Mouse (Mus musculus) hematopoietic stem cell, adult 5-6 weeks (primary cell): ENCODE measurements around the gene Arl5c. TPM values are rescaled to one million over a fixed set of nuclear protein-coding genes. Genes with fewer than 3 reads are reported as not detected.

Experiments used
- ATAC-seq, 2 experiments: fragments of 125-278 bp in 1 of 2; replicated peaks in 1 of 2; 2 replicates each; pipeline ENCODE4 v1.8.0; 2016 to 2017; ENCODE audit warnings: inconsistent platforms in 2 of 2, mild to moderate bottlenecking in 2 of 2, moderate number of reproducible peaks in 2 of 2, low read depth in 1 of 2, moderate TSS enrichment in 1 of 2; ENCODE audit not compliant: low FRiP score in 2 of 2, poor library complexity in 2 of 2, severe bottlenecking in 2 of 2, insufficient read depth in 1 of 2, low TSS enrichment in 1 of 2
- total RNA-seq: library from RNA; stranded (forward); fragments of 172-1452, 232-1000 nt; gene quantifications from 2 replicates; pipeline ENCODE4 v1.2.3, GENCODE M21; 2017

The Arl5c gene
- total RNA-seq = 1.3 and 3.2 TPM in 2 replicates

DNA sequence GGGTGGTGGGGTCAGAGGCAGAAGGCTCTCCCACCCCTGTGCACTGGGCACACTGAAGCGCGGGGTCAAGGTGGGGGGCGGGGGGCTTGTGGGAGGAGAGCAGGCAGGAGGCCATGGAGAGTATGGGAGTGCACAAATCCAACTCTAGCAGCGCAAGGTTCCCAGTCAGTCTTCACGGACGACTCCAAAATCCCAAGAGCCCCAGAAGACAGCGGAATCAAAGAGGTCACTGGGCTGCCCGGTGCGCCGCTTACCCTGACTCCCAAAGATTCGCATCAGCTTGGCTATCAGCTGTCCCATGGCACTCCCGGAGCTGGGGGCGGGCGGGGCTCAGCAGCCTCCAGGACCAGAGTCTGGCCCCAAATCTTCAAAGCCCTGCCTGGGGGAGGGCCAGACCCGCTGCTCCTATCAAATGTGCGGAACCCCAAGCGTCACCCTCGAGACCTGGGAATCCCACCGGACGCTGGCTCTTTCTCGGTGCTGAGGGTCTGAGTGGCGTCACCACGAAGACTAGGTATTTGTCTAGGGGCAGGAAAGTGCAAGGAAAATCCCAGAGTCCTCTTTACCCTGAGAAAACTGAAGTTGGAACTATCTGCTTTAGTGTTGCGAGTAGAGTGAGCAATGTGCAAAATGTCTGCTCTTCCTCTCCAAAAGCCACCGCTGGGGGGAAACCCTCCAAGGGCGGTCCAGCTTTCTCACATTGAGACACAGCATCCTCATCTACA, at the start of gene Arl5c:
Arl5c (minus strand) TSS at position 618 of the 725 bp plus-strand sequence.
- peak; percentile 34 to 51; a peak in 3 of 4 replicates for ATAC-seq

DNA sequence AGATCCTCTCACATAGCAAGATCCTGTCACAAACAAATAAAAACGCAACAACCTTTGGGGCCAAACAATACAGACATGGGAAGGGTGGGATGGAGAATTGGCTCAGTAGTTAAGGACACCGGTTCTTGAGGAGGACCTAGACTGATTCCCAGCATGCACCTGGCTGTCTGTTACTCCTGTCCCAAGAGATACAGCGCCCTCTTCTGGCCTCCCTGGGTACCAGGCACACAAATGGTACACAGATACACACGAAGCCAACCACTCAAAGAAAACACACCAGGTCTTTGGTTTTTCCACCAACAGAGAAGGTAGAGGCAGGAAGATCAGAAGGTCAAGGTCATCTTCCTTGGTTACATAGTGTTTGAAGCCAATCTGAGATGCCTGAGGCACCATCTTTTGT, 49.6 kb upstream of the Arl5c start:
- ATAC-seq = no peak

DNA sequence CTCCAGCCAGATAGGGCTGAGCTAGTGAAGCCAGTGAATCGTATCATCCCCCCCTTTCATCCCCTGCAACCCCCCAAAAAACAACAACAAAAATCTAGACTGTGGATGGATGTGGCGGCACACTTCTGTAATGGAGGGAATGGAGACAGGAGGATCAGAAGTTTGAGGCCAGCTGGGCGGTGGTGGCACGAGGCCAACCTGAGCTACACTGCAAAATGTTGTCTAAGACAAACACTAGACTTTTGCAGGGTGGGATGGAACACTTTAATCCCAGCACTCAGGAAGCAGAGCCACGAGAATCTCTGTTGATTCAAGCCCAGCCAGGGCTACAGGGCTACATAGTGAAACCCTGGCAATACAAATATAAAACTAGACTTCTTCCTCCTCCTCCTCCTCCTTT, 48.1 kb upstream of the Arl5c start:
- no peak for ATAC-seq

DNA sequence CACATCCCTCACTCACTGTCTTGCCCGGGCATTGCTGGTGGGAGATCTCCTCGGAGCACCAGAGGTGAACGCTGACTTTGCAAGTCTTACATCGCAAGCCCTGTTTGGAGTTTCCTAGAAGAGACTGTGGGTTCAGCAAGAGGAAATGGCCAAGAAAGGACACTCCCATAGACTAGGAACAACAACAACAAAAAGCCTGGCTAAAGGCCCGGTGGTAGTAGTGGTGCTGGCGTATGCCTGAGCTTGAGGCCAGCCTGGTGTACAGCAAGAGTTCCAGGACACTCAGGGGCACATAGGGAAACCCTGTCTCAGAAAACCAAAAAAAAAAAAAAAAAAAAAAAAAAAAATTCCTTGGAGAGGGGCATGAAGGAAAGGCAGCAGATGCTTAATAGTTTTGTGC, 46.8 kb upstream of the Arl5c start:
- ATAC-seq = no peak

DNA sequence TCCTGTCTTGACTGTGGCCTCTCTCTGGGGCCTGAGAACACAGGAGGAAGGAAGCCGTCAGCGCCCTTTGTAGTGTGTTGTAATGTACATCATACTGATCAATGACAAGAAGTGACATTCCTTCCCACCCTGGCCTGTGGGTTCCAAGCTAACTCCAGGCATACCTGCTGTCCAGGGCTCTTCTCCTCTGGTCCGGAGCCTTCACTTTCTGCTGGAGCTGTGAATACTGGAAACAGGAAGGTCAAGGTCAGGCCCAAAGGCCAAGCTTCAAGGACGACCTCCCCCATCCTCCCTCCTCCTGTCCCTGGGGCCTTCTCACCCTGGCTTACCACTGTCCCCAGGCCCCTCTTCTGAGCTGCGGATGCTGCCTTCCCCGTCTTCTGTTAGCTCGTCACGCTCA, 45.0 kb upstream of the Arl5c start:
- no peak for ATAC-seq

DNA sequence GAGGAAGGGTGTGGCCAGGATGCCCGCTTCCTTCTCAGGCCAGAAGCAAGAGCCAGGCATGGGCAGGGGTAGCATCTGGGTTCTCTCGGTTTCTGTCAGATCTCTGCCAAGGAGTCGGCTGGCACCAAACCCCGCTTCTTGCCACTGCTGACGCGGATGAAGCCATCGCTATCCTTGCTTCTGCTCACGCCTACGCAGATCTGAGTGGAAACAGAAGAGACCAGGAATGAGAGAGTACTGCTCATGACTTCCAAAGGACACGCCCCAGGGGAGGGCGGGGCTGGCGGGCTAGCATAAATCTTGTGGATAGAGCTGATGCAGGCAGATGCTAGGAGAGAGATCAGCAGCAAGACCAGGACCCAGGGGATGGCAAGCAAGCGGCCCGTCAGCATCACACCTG, 41.9 kb upstream of the Arl5c start:
- no peak for ATAC-seq

DNA sequence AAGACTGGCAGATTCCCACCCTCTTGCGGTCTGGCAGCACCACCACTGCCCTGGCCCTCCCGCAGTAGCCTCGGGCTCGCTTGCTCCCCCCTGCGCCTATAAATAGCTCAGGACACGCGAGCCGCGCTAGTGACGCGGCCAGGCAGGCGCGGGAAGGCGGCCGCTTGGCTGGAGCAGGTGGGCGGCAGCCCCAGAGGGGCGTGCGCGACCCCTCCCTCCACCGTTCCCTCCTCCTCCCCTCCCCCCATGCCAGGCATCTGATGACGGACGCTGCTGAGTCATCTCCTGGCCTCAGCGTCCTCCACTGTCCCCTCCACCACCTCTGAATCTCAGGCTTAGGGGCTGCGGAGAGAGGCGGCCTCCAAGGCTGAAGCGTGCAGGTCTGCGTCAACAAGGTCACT, 40.0 kb upstream of the Arl5c start:
- ATAC-seq = peak in 1 of 2 experiments; percentile 33; a peak in 1 of 4 replicates

DNA sequence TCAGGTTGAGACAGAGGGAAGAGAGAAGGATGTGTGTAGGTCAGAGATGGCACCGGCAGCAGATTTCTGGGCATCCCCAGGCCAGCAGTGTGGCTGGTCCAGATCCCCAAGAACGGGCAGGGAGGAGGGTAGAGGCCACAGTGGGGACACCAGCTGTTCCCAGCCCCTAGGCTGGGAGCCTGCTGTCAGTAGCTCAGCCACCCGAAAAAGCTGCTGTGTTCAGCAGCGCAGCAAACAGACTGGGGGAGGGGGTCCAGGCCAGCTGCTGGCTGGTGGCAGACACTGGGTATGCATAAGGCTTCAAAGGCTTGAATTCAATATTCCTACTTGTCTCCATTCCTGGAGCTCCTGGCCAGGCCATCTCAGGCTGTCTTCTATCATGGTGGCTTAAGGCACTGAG, 38.9 kb upstream of the Arl5c start:
- no peak for ATAC-seq

DNA sequence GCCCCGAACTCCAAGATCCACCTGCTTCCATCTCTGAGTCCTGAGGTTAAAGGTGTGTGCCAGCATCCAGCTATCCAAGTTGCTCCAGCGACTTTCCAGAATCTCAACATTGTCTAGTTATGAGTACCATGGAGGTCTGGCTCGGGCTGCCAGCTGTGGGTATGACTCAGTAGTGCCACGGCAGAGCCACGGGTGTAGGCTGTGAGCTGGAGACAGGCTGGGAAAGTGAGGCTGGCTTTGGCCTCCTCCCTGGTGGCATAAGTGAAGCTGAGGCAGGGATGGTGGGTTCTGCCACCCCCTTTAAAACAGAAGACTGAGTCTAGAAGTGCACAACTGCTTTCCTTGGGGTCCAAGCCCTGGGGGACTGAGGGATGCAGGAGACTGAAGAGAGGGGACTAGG, 38.1 kb upstream of the Arl5c start:
- no peak for ATAC-seq

DNA sequence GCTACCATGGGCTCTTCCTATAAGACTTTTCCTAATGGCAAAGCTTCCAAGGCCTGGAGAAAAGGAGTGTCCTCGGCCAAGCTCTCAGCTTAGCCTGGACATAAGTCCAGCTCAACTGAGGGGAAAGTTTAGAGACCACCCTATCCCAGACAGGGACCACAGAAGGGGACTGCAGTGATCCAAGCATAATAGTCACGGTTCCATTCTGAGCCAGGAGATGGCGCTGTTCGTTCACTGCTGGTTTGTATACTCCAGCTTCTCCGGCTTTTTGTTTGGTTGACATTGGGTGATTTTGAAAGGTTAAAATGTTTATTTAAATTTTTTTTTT, 35.4 kb upstream of the Arl5c start:
- ATAC-seq = peak in 1 of 2 experiments; percentile 59; a peak in 3 of 4 replicates

DNA sequence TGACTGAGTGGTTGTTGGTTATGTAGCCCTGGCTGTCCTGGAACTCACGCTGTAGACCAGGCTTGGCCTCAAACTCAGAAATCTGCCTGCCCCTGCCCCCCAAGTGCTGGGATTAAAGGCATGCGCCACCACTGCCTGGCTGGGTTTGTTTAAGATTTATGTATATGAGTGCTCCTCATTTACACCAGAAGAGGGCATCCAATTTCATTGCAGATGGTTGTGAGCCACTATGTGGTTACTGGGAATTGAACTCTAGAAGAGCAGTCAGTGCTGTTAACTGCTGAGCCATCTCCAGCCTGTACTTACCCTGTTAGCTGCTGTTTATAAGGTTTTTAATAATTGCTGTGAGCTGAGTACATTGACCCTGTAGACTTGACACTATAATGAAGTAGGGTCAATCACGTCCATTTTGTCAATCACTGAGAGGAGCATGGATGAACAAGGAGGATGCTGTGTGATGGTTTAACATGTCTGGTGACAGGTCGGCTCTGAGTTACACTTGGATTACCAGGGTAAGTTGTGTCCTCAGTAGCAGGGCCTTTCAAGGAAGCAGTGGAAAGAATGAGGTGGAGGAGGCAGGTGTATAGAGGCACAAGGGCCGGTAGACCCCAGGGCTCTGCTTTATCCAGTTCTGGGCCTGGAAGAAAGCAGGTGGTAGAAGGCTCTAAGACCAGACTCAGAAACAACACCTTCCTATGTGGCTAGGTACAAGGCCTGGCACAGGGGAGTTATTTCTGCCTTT, 34.9 kb upstream of the Arl5c start:
- ATAC-seq = no peak

DNA sequence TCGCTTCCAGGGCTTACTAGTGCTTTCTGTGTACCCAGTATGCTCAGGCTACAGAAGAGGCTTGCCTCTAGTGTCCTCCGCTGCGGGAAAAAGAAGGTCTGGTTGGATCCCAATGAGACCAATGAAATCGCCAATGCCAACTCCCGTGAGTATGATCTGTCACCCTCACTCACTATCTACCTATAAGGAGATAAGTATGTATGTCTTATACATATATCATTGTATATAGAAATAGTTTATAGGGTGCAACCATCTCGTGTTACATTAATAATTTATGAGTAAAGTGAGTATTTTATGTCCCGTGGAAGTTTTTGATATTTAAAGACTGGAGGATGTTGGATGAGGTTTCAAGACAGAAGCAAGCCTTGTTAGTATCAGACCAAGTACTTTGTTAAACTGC, 31.8 kb upstream of the Arl5c start:
- no peak for ATAC-seq

DNA sequence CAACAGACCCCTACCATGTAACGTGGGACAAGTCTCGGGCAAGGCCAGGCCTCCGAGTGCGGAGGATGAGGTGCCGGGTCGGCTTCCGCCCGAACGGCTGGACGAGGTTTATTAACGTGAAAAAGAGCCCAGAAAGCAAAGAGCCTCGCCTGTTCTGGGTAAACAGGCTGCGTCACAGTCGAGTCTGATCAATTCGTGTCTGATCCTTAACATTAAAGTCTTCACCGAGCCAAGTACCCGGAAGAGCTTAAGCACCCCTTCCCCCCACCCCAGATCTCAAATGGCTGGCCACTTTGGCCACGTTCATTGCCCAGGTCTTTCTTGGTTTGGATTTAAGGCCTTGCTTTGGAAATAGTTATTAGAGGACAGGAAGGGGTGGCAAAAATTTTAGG, 31.3 kb upstream of the Arl5c start:
- ATAC-seq = no peak

DNA sequence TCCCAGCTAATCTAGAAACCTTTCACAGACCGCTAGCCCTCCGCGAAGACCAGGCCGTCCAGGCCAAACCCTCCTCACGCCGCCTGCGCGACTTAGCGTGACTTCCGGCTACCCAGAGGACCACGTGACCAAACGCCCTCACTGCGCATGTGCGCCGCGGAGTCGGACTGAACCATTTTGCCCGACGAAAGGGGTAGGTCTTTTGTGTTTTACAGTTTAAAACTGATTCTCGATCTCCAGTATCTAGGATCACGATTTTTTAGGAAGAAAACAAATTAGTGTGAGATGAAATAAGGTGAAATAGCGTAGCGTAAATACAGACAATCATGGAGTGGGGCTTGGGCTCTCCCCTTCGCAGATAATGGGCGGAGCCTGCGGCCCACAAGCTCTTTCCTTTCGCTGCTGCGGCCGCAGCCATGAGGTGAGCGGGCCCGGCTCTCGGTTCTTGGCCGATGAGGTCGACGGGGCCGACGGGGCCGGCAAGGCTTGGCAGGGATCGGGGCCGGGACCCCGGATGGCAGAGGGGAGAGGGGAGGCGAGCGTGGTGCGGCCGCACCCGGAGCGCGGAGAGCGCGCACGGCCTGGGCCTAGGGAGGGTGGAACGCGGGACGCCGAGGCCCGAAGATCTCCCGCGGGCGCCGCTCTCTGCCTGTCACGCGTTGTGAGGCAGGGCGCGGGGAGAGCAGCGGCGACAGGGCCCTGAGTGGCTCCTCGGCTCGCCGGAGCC, 30.8 kb upstream of the Arl5c start, which contains the start of gene Rpl19:
Rpl19 (plus strand) TSS at position 141 of the 727 bp plus-strand sequence.
- ATAC-seq = peak; percentile 76 to 82

DNA sequence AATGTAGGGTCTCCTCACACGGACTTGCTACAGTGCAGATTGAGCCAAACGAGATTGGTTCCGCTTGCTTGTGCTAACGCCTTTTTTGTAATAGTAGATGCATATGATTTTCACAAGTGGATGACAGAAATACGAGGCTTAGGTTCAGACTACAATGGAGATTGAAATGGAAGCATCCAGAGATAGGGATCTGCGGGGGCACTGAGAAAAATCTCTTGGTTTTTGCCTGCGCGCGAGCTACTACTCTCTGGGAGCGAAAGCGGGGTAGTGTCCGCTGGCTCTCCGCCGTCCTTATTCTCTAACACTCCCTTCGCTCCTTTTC, 30.2 kb upstream of the Arl5c start:
- no peak for ATAC-seq

DNA sequence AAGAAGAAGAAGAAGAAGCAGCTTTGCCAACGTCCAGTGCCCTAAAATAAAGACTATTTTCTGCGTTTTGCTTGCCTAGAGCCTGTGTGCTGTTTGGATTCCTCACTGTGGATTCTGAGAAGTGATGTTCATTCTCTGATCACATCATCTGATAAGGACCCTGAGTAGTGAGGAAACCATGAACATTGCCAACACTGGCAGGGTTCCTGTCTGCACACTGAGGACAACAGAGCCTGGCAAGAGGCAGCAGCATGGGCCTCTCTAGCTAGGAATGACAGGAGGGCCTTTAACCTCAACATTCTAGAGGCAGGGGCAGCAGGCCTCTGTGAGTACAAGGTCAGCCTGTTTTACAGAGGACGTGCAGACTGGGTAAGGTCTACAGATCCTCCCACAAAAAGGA, 28.5 kb upstream of the Arl5c start:
- ATAC-seq = no peak

DNA sequence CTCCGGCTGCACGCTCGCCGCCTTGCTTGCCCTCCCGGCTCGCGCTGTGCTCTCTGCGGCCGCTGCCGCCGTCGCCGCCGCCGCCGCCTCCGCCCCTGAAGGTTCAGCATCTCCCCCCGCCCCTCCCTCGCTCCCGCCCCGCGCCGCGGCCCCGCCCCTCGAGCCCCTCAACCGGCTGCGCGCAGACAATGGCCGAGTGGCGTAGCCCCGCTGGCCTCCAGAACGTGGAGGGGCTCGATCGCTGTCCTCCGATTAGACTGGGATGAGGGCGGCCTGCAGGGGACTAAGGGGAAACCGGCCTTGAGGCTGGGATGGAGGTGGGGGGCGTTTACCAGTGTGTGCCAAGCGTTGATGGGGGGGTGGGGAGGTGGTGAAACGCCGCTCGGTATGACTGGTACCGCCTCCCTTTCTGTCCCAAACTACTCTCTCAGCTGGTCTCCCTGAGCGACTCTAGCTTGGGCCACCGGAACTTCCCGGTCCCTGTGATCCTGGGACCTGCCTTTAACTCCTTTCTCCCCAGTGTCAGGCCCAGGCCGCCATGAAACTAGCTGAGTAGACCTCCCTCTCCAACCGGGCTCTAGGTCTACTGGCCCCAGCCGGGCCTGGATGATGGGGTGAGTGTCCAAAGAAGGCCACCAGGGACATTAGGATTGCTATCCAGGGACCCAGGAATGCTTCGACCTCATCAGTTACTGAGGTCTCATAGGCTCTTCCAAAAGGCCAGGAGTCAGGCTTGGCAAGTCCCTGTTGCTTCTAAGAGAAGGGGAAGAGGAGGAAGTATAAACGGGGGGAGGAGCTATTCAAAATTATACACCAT, 26.8 kb upstream of the Arl5c start, which contains the start of gene Cacnb1:
Cacnb1 (minus strand) TSS at position 480 of the 817 bp plus-strand sequence.
- peak in 1 of 2 experiments; percentile 10; a peak in 1 of 4 replicates for ATAC-seq

DNA sequence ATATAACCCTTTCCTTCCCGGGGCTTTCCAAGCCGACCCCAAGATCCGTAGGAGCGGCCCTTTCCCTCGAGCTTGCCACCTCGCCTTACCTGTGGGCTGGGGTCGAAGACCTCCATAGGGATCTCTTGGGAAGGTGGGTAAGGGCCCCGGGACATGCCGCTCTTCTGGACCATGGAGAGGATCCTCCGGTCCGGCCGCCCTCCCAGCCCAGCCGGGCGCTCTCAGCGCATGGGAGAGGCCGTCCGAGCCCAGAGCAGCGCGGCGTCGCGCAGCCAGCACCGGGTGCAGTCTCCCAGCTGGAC, 26.2 kb upstream of the Arl5c start:
- ATAC-seq = no peak
